Mouse (Mus musculus) inflammation-experienced regulatory T-cells (primary cell): ENCODE results near the gene Gm21976. TPM values are rescaled to one million over a fixed set of nuclear protein-coding genes. Genes with fewer than 3 reads are reported as not detected.

ENCODE experiments used
- polyA plus RNA-seq, 2 experiments: library from polyadenylated mRNA; unstranded; fragments of 100-300 nt; shearing (Covaris generic); gene quantifications; one replicate each; pipeline ENCODE4 v1.2.1; 2017

The Gm21976 gene
- polyA plus RNA-seq = not detected

DNA sequence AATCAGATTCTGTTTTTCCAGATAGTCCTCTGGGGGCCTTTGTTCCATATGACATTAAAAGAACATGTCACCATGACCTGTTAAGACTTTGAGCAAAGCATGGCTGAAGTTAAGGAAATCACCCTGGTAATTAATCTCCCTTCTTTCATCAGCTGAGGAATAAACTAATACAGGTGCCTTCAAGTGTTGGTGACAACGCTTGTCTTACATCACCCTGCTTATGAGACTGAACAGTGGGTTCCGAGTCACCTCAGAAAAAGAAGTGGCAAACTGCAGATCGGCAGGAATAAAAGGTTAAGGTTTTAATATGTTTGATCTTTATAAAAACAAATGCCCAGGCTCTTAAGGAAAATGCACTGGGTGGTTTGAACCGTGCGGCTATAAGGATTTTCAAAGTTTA is at the start of gene Gm21976:
Gm21976 (plus strand) TSS at position 202 of the 400 bp plus-strand sequence.

DNA sequence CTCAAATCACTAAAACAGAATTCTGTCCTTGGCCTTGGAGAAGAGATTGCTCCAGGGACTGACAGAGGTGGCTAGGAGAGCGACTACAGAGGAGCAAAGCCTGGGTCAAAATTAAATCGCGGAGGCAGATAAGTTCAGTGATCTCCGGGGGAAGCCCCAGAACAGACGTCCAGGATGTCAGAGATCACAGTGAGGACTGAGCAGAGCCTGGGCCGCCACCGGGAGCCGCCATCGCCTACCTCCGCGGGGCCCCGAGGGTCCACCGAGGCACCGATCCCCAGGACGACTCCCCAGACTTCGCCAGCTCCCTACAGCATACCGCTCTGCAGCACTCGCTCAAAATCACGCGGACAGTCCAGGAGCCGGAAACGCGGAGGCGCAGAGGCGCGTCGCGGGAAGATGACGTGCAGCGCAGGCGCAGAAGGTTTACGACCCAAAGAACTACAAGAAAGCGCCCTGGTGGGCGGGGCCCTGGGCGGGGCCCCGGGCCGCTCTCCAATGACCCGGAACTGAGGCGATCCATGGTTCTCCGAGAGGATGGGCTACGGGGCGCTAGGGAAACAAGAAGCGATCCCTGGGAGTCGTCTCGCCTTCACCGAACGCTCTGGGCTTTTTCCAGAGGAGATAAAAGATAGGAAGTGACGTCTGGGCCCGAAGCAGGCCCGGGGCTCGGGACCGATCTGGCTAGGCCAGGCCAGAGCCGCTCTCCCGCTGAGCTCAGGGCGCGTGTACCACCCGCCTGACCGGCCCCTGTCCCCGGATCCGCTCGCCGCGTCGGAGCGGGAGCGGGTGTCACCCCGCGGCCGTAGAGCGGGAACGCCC is 16.8 kb upstream of the Gm21976 start, which contains the start of the genes Utp15 and Ankra2:
Utp15 (minus strand) TSS at position 406 of the 822 bp plus-strand sequence.
Ankra2 (plus strand) TSS at position 439 of the 822 bp plus-strand sequence.

DNA sequence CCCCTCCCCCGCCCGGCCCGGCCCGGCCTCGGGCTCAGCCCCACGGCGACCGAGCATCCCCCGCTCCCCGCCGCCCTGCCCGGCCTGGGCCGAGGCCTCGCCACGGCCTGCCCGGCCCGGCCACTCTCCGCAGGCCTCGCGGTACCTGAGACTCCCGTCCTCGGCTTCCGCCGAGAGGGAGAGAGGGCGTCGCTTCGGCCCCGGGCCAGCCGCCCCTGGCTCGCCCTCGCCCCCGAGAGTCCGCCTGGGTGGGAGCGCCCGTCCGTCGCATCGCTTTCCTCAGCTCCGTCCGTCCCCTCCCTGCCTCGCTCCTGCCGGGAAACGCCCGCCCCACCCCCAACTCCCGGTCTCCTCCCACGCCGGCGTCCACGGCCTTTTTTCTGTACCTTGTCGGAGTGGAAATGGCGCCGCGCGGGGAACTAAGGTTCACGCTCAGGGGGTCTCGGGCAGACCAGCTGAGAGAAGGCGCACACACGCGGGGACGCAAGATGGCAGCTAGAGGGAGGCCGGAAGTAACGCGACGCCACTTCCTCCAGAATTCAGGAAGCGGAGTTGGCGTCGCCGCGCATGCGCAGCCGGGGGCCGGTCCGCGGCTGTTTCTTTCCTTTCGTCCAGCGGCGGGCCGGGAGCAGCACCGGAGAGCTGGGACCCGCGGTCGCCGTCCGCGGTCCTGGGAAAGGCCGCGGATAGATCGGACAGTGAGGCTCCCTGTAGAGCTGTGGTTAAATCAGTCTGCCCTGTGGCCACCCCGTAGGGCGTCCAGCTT is 37.0 kb downstream of the Gm21976 start, which contains the start of gene Btf3:
Btf3 (minus strand) TSS at position 527 of the 766 bp plus-strand sequence.

DNA sequence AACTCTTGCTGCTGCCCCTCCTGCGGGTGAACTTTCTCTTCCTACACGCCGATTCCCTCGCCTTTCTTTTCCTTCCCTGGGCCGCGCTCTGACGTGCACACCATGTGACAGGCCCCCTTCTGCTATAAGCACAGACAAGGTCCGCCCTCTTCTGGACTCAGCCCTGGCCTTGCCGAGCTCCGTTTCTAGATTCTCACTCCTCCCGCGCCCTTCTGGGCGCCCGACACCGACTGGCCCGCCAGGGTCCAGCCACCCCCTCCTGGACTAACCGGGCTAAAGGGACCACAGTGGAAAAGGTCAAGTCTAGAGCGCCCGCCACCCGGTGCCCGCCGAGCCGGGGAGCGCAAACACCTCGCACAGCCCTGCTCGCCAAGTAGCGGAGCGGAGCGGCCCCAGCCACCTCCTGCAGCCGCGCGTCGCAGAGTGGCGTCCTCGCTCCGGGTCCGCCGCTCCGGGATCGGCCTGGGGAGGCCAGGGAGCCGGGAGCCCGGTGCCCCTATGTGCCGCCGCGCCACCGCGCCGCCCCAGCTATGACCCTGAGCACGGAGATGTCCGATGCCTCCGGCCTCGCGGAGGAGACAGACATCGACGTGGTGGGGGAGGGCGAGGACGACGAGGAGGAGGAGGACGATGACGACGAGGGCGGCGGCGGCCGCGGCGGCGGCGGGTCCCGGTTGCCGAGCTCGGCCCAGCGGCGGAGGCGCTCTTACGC is 74.6 kb downstream of the Gm21976 start, which contains the start of gene Foxd1:
Foxd1 (plus strand) TSS at position 153 of the 712 bp plus-strand sequence.

Other genes starting within 250 kb of the Gm21976 start
- gene Arhgef28, start 73.4 kb upstream of the Gm21976 start, polyA plus RNA-seq = under 1 TPM; 0.28 to 0.76 TPM
- gene Utp15, start 16.8 kb upstream of the Gm21976 start, polyA plus RNA-seq = 10 to 100 TPM; 33.0 to 42.4 TPM
- gene Ankra2, start 16.8 kb upstream of the Gm21976 start, polyA plus RNA-seq = 10 to 100 TPM; 44.1 to 49.5 TPM
- gene Btf3, start 37.1 kb downstream of the Gm21976 start, polyA plus RNA-seq = 100 to 1,000 TPM; 553 to 559 TPM
- under 1 TPM; 0.08 to 0.31 TPM for gene Foxd1, start 74.4 kb downstream of the Gm21976 start, polyA plus RNA-seq
- 1 to 10 TPM in 1 of 2 experiments, under 1 TPM in 1; 0.55 to 1.2 TPM for gene Gm10320, start 212.1 kb downstream of the Gm21976 start, polyA plus RNA-seq